Mouse (Mus musculus) spleen, adult 2 months (tissue): ENCODE measurements at regions not wholly inside any gene's neighbourhood (a gene's known extent, or its start where the extent isn't known, plus 50 kb on each side); places are given as distances from the start of the nearest gene placed in this dataset.

Source experiments
- CTCF ChIP-seq: fragments of 200-500 bp; IDR thresholded peaks from 2 replicates; pipeline ENCODE4 v1.5.1; 2011; ENCODE audit warnings: mild to moderate bottlenecking, inconsistent platforms; ENCODE audit not compliant: insufficient read depth, insufficient read length, insufficient replicate concordance; ENCODE audit errors: extremely low read depth
- POLR2A ChIP-seq: fragments of 200-500 bp; IDR thresholded peaks from 2 replicates; pipeline ENCODE4 v1.6.1; 2011; ENCODE audit warnings: low read depth, low read length, inconsistent platforms

GRCm38 (mm10) chr8:53821148-53821547, 182.3 kb upstream of the Neil3 start:
- TF ChIP-seq CTCF = no peak
- TF ChIP-seq POLR2A = no peak
